Mouse (Mus musculus): ENCODE measurements around the gene E2f8. TPM values are rescaled to one million over a fixed set of nuclear protein-coding genes. Genes with fewer than 3 reads are reported as not detected.

The E2f8 gene
- polyA plus RNA-seq, 1 experiment from 2014 or later: 14.5 TPM

DNA sequence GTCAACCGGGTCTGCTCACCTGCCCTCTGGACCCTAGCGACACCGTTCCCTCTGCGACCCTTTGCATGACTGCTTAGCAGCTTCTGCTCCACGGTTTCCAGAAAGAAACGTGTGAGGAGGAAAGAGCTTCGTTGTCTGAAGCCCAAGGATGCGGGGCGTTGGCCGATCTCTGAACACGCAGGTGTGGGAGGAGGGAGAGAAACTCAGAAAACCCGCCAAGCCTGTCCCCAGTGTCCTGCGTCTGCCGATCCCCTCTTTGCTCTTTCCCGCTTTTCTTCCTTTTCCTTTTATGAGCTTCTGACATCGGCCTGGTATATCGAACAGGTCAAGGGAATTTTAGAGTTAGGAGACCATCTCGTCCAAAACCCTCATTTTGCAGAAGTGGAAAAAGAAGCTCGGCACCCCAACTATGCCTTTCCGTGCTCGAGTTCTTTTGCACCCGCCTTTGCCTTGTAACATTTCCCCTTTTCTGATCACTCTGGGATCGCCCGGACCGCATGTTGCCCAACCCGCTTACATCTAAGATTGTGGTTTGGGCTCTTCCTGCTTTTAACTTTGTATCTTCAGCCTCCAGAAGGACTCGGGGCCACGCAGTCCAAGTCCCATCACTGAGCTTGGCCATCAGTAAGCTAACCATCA, 694 bp upstream of the E2f8 start:
- Histone ChIP-seq H3K4me1 (ENCODE audit: control insufficient read depth, insufficient read depth, low read length) (peaks cover 20% of the 10 kb centered on the region), H3K27me3 (ENCODE audit: control insufficient read depth, insufficient read depth, low read length) (peaks cover 15% of the 10 kb centered on the region; the same call in 1 of the 2 replicates), H3K4me3 (ENCODE audit: low read depth, low read length) (peak overlapping the region; percentile 68), H3K36me3 (ENCODE audit: control insufficient read depth, insufficient read depth, low read length) (peaks cover 9% of the 10 kb centered on the region), H3K9ac (ENCODE audit: low read length) (peak overlapping the region; percentile 93), H3K27ac (ENCODE audit: low read depth, low read length) (no peak overlapping the region), H3K9me3 (ENCODE audit: control insufficient read depth, low read length) (no peaks in the 10 kb centered on the region), H3K4me2 (peak overlapping the region; percentile 91)
- ATAC-seq (ENCODE audit: low FRiP score): no peak
- 2% methylated on average over 28 of the region's 28 CpGs for WGBS
- DNase-seq (ENCODE audit: low spot score, missing footprints): peak; percentile 92

DNA sequence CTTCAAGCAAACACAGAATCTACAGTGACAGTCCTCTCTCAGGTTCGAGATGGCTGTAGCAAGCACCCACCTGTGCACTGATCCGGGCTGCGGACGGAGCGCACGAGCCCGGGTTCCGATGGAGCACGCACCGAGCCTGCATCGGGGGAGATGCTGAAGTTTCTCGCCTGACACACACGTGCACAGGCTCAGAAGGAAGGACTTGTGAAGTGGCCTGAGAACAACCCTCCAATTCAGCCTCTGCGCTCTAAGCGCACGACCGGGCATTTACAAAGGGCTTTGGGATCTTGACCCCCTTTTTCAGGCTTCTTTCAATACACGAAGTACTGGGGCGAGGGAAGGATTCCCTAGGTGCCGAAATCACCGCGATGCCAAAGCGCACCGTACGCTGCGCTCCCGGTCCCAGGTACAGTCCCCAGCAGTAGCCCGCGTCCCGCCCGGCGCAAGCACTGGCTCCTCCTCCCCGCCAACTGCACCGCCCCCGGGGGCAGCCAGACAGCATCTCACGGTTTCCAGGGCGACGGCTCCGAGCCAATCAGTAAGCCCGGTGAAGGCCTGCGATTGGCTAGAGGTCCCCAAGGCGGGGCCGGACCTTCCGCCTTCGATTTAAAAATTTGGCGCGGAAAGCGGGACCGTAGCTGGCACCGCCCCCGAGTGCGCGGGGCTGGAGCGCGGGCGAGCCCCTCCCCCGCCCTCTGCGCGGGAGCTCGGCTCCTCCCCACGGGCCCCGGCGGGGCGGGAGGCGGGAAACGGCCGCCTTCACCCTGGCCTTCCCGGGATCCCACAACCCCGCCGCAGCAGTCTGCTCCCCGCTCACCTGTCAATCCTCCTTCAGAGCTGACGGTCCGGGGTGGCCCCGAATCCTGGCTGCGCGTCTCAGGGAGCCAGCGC, 560 bp downstream of the E2f8 start:
- H3K4me1 ChIP-seq (ENCODE audit: control insufficient read depth, insufficient read depth, low read length): peaks cover 20% of the 10 kb centered on the region
- no peaks in the 10 kb centered on the region for H3K9me3 ChIP-seq (ENCODE audit: control insufficient read depth, low read length)
- peak; percentile 99 for DNase-seq (ENCODE audit: low spot score, missing footprints)
- WGBS: under 1% methylated on average over 69 of the region's 77 CpGs
- H3K36me3 ChIP-seq (ENCODE audit: control insufficient read depth, insufficient read depth, low read length): peaks cover 11% of the 10 kb centered on the region
- peaks cover 15% of the 10 kb centered on the region; the same call in 1 of the 2 replicates for H3K27me3 ChIP-seq (ENCODE audit: control insufficient read depth, insufficient read depth, low read length)
- peak overlapping the region; percentile 91 for H3K4me2 ChIP-seq
- ATAC-seq (ENCODE audit: low FRiP score): peak; percentile 99
- H3K9ac ChIP-seq (ENCODE audit: low read length): peak overlapping the region; percentile 93
- peak overlapping the region; percentile 84 for H3K27ac ChIP-seq (ENCODE audit: low read depth, low read length)
- peak overlapping the region; percentile 68 for H3K4me3 ChIP-seq (ENCODE audit: low read depth, low read length)

DNA sequence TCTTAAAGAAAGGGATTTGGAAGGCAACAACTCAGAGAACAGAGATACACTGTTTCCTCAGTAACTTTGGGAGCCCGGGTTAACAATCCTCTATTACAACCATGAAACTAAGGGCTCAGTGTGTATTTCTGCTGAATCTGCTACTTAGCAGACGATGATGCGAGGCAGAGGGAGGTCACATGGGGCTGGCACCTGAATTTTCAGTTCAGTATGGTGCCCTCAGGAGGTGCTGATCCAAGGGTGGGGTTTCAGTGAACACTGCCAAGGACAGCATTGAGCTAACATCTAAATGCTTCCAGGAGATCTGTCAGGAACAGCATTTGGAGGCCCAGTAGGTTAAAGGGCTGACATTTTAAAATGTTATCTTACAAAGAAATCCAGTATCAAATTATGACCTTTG, 1.8 kb downstream of the E2f8 start:
- ATAC-seq (ENCODE audit: low FRiP score): no peak
- 65% methylated on average over 3 of the region's 3 CpGs for WGBS
- Histone ChIP-seq H3K27ac (ENCODE audit: low read depth, low read length) (no peak overlapping the region), H3K4me1 (ENCODE audit: control insufficient read depth, insufficient read depth, low read length) (peaks cover 20% of the 10 kb centered on the region), H3K36me3 (ENCODE audit: control insufficient read depth, insufficient read depth, low read length) (peaks cover 21% of the 10 kb centered on the region), H3K9ac (ENCODE audit: low read length) (peak overlapping the region; percentile 46; the same call in 1 of the 2 replicates), H3K4me3 (ENCODE audit: low read depth, low read length) (peak overlapping the region; percentile 21; the same call in 1 of the 2 replicates), H3K4me2 (peak overlapping the region; percentile 38), H3K27me3 (ENCODE audit: control insufficient read depth, insufficient read depth, low read length) (peaks cover 15% of the 10 kb centered on the region; the same call in 1 of the 2 replicates), H3K9me3 (ENCODE audit: control insufficient read depth, low read length) (no peaks in the 10 kb centered on the region)
- DNase-seq (ENCODE audit: low spot score, missing footprints): no peak

GRCm38 (mm10) chr7:48877786-48878390, 3.5 kb downstream of the E2f8 start:
- H3K27me3 ChIP-seq (ENCODE audit: control insufficient read depth, insufficient read depth, low read length): peaks cover 6% of the 10 kb centered on the region; the same call in 1 of the 2 replicates
- no peak for ATAC-seq (ENCODE audit: low FRiP score)
- H3K9me3 ChIP-seq (ENCODE audit: control insufficient read depth, low read length): no peaks in the 10 kb centered on the region
- no peak for DNase-seq (ENCODE audit: low spot score, missing footprints)
- H3K4me1 ChIP-seq (ENCODE audit: control insufficient read depth, insufficient read depth, low read length): peaks cover 18% of the 10 kb centered on the region
- 91% methylated on average over 15 of the region's 15 CpGs for WGBS
- H3K27ac ChIP-seq (ENCODE audit: low read depth, low read length): no peak overlapping the region
- no peak overlapping the region for H3K4me3 ChIP-seq (ENCODE audit: low read depth, low read length)
- no peak overlapping the region for H3K4me2 ChIP-seq
- no peak overlapping the region for H3K9ac ChIP-seq (ENCODE audit: low read length)
- peaks cover 22% of the 10 kb centered on the region for H3K36me3 ChIP-seq (ENCODE audit: control insufficient read depth, insufficient read depth, low read length)

GRCm38 (mm10) chr7:48876526-48876925, 4.9 kb downstream of the E2f8 start:
- Histone ChIP-seq H3K27ac (ENCODE audit: low read depth, low read length) (no peak overlapping the region), H3K4me3 (ENCODE audit: low read depth, low read length) (no peak overlapping the region), H3K9ac (ENCODE audit: low read length) (no peak overlapping the region), H3K36me3 (ENCODE audit: control insufficient read depth, insufficient read depth, low read length) (peaks cover 34% of the 10 kb centered on the region), H3K4me2 (no peak overlapping the region), H3K27me3 (ENCODE audit: control insufficient read depth, insufficient read depth, low read length) (no peaks in the 10 kb centered on the region), H3K4me1 (ENCODE audit: control insufficient read depth, insufficient read depth, low read length) (peaks cover 14% of the 10 kb centered on the region), H3K9me3 (ENCODE audit: control insufficient read depth, low read length) (no peaks in the 10 kb centered on the region)
- no peak for ATAC-seq (ENCODE audit: low FRiP score)
- WGBS: 83% methylated on average over 4 of the region's 4 CpGs
- DNase-seq (ENCODE audit: low spot score, missing footprints): peak; percentile 90

DNA sequence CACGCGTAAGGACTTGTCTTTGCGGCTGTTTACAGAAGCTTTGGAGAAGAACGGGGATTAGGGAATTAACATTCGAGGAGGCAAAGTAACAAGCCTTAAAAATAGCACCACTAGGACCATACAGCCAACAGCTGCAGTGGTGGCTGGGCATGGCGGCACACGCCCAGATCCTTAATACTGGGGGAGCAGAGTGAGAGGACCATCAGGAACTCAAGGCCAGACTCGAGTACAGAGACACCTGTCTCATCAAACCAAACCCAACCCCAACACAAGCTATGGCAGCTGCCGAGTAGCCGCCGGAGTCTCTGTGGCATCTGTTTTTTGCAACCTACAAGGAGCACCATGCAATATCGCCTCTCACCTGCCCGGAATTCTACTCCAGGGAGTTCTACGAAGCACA, 6.3 kb downstream of the E2f8 start:
- ATAC-seq (ENCODE audit: low FRiP score) (no peak), DNase-seq (ENCODE audit: low spot score, missing footprints) (no peak)
- H3K27me3 ChIP-seq (ENCODE audit: control insufficient read depth, insufficient read depth, low read length): no peaks in the 10 kb centered on the region
- H3K9me3 ChIP-seq (ENCODE audit: control insufficient read depth, low read length): no peaks in the 10 kb centered on the region
- peaks cover 48% of the 10 kb centered on the region for H3K36me3 ChIP-seq (ENCODE audit: control insufficient read depth, insufficient read depth, low read length)
- no peak overlapping the region for H3K27ac ChIP-seq (ENCODE audit: low read depth, low read length)
- no peak overlapping the region for H3K9ac ChIP-seq (ENCODE audit: low read length)
- peaks cover 8% of the 10 kb centered on the region for H3K4me1 ChIP-seq (ENCODE audit: control insufficient read depth, insufficient read depth, low read length)
- H3K4me2 ChIP-seq: no peak overlapping the region
- WGBS: 95% methylated on average over 14 of the region's 14 CpGs
- H3K4me3 ChIP-seq (ENCODE audit: low read depth, low read length): no peak overlapping the region

- Histone ChIP-seq H3K9ac (ENCODE audit: low read length) (no peak overlapping the region), H3K36me3 (ENCODE audit: control insufficient read depth, insufficient read depth, low read length) (peaks cover 50% of the 10 kb centered on the region), H3K27me3 (ENCODE audit: control insufficient read depth, insufficient read depth, low read length) (no peaks in the 10 kb centered on the region), H3K9me3 (ENCODE audit: control insufficient read depth, low read length) (no peaks in the 10 kb centered on the region), H3K4me1 (ENCODE audit: control insufficient read depth, insufficient read depth, low read length) (no peaks in the 10 kb centered on the region), H3K27ac (ENCODE audit: low read depth, low read length) (no peak overlapping the region), H3K4me3 (ENCODE audit: low read depth, low read length) (no peak overlapping the region), H3K4me2 (no peak overlapping the region)
- 93% methylated on average over 11 of the region's 11 CpGs for WGBS
- ATAC-seq (ENCODE audit: low FRiP score): no peak
- no peak for DNase-seq (ENCODE audit: low spot score, missing footprints)
Measured at GRCm38 (mm10) chr7:48871292-48871691, 10.1 kb downstream of the E2f8 start.

DNA sequence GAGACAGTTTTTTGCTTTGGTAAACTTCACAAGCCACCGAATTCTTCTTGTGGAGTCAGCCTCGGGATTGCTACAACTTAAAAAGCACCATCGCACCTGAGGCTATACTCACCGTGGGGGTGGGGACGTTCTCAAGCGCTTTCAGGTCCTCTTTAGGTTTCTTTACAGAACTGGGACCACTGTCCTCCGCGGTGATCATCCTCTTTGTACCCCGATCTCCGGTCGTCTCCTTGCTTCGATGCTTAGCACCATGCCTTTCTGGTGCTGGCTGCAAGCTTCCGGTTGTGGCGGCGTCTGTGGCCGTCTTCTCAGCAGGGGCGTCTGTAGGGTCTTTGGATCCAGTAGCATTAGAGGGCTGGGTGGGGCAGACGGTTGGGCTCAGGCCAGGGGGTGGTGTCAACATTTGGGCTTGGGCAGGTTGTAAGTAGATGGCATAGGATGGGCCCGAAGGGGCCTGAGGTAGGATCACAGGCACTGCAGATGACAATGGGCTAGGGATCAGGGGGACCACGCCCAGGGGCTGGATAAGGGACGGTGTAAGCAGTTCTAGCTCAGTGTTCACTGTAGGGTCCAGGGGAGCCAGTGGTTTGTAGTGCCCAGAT, 10.7 kb downstream of the E2f8 start:
- Histone ChIP-seq H3K9me3 (ENCODE audit: control insufficient read depth, low read length) (no peaks in the 10 kb centered on the region), H3K9ac (ENCODE audit: low read length) (no peak overlapping the region), H3K36me3 (ENCODE audit: control insufficient read depth, insufficient read depth, low read length) (peaks cover 46% of the 10 kb centered on the region), H3K27ac (ENCODE audit: low read depth, low read length) (no peak overlapping the region), H3K4me1 (ENCODE audit: control insufficient read depth, insufficient read depth, low read length) (no peaks in the 10 kb centered on the region), H3K27me3 (ENCODE audit: control insufficient read depth, insufficient read depth, low read length) (no peaks in the 10 kb centered on the region), H3K4me2 (no peak overlapping the region), H3K4me3 (ENCODE audit: low read depth, low read length) (no peak overlapping the region)
- no peak for DNase-seq (ENCODE audit: low spot score, missing footprints)
- 95% methylated on average over 21 of the region's 21 CpGs for WGBS
- ATAC-seq (ENCODE audit: low FRiP score): no peak

All from midbrain, embryonic 11.5 days (tissue).